Mouse (Mus musculus) ovary, postnatal 36 days (tissue): ENCODE results near the gene Dus2.
"Not testable (repeated sequence)": the region's sequence is repeated elsewhere in the genome, so short reads cannot be mapped to it uniquely, and the experiment has no call there.

ENCODE experiments used
- DNase-seq: peaks from one replicate; pipeline ENCODE4 v3.0.0; 2022; ENCODE audit warnings: low spot score, mixed read lengths

Gene Dus2

DNA sequence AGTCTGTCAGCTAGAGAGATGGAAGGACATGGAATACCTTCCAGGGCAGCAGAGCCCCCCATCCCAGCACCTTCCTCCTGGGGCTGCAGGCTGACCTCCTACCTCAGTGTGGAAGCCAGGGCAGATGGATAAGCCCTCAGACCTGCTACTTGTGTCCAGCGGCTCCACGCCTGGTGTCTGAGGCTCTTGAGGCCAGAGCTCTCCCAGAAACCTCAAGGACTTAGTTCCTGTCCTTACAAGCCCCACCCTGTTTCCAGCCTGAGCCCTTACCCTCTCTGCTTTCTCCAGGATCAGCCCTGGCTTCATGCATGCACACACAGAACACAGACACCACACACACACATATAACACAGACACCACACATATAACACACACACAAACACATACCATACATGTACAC lies 409 bp downstream of the Dus2 start:
- DNase-seq: no peak

DNA sequence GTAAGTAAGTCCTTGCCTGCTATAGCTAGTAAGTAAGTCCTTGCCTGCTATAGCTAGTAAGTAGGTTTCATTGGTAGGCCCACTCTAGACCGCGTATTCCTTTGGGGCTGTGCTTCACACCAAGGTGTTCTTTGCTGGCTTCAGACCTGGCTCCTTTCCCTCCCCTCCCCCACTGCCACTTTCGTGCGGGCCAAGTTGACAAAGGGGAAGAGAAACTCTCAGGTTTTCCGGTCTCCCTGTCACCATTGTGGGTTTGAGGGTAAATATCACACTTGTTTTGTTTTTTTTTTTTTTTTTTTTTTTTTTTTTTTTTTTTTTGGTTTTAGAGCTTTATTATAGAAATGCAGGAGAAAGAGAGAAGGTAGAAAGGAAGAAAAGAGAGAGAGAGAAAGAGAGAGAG lies 1.4 kb downstream of the Dus2 start:
- DNase-seq: no peak

DNA sequence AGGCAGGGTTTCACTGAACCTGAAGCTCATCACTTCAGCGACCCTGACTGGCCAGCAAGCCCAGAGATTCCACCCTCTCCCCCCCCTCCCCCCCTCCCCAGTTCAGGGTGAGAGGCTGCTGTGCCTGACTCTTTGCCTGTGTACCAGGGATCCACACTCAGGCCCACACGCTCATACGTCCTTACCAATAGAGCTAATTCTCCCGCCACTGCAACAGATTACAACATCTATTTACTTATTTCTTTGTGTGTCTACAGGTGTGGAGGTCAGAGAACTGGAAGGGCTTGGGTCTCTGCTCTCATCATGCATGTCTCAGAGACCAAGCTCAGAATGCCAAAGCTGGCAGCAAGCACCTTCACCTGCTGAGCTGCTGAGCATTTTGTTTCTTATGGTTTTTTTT lies 2.1 kb downstream of the Dus2 start:
- DNase-seq: no peak

GRCm38 (mm10) chr8:105996359-105996758 lies 5.2 kb downstream of the Dus2 start:
- no peak for DNase-seq

- no peak for DNase-seq
These were observed 7.8 kb downstream of the Dus2 start for GRCm38 (mm10) chr8:105998971-105999370.

DNA sequence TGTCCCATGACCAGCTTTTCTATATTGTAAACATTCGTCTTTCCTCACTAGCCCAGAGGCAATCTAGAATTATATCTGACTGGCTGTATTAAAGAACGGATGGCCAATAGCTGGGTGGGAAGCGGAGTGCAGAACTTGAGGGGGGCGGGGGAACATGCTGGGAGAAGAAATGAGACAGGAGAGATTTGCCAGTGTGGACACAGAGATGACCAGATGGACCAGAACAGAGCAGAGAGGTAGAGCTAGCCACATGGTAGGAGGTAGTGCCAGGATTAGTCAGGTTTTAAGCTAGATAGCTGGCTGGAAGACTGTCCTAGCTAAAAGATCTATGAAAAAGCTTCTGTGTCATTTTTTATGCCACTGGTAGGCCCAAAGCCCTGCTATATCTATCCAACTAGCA lies 10.8 kb downstream of the Dus2 start:
- no peak for DNase-seq

- DNase-seq: no peak
These were observed 13.5 kb downstream of the Dus2 start for GRCm38 (mm10) chr8:106004538-106005207.

DNA sequence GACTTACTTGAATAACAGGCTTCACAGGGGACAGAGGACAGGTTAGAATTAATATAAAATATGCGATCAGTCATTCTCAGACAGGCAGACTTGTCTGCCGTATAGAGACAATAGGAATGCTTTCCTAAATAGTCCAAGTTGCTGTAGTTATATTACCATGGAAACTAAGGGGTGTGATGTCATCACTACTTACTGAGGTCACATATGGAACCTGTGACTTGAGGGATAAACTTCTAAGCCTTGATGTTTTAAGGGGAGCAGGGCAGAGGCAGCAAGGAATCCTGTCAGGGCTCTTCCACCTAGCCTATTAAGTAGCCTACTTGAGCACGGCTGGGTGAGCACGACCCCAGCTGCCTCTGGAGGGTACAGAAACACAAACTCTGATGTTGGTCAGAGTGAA lies 14.7 kb downstream of the Dus2 start, which contains the start of gene Dpep2nb:
TSS of gene Dpep2nb (minus strand) at position 101 of the 400 bp plus-strand sequence.
- DNase-seq: no peak

- no peak for DNase-seq
These were observed 15.3 kb downstream of the Dus2 start for GRCm38 (mm10) chr8:106006413-106006812.

DNA sequence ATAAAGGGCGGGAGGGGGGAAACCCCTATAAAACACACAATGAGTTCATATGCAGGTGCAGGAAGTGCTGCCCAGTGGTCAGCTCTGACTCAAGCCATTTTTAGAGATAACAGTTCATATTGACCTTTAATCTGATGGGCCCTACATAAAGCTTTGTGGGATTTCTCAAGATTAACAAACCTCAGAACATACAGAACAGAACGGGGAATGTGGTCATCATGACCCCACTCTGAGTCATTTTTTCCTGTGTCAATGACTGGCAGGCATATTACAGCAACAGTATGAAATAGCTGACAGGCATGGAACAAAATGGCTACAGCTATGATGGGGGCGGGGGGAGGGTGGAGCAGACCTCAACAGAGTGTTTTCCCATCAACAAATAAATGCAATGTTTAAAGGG lies 16.0 kb downstream of the Dus2 start:
- no peak for DNase-seq

- not testable (repeated sequence) for DNase-seq
These were observed 16.8 kb downstream of the Dus2 start for GRCm38 (mm10) chr8:106007891-106008290.

DNA sequence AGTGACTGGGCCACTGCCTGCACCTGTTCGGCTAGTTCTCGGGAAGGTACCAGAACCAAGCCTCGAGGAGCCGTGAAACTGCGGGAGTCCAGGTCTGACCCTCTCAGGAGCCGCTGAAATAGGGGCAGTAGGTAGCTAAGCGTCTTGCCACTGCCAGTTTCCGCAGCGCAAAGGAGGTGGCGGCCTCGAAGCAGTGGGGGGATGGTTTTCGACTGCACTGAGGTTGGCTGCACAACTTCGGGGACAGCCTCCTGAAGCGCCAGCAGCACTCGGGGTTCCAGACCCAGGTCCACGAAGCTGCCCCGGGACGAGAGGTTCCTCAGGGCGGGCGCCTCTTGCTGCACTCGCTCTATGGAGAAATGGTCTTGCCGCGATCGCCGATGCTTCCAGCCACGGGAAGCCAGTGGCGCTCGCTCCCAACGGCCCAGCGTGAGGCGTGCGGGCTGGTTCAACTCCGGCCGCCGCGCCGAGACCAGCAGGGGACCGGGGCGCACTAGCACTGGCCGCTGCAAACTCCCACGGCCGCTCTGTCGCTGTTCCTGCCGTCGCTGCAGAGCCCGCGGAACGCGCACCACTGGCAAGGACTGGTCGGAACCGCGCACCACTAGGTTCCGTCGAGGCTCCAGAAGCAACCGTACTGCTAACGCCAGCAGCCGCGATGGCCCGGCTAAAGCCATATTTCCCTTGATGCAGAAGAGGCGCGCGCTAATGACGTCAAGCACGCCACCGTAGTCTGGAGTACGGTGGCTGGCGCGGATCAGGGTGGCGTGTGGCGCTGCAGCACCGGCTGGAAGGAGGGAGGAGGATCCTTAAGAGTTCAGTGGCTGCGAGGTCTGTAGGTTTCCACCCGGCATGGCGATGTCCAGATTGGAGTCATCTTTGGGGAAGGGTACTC lies 19.9 kb downstream of the Dus2 start:
- peak; percentile 90 for DNase-seq

GRCm38 (mm10) chr8:106011643-106011986 lies 20.5 kb downstream of the Dus2 start, which contains the start of gene Ddx28:
TSS of gene Ddx28 (minus strand) at chr8:106011882.
- no peak for DNase-seq

DNA sequence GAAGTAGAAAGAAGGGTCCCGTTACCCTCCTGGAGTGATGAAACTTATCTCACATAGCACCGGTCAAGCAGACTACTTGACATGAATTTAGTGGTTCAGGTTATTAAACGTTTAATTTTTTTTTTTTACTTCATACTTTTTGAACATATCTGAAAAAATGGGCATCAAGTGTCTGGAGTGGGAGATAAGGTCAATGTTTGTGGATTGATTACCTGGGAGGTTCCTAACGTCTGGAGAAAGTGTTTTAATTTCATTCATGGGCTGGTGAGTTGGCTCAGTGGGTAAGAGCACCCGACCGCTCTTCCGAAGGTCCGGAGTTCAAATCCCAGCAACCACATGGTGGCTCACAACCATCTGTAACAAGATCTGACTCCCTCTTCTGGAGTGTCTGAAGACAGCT lies 21.1 kb downstream of the Dus2 start:
- DNase-seq: not testable (repeated sequence)

- no peak for DNase-seq
These were observed 25.1 kb downstream of the Dus2 start for GRCm38 (mm10) chr8:106016284-106016683.

- DNase-seq: no peak
These were observed 26.0 kb downstream of the Dus2 start for GRCm38 (mm10) chr8:106017130-106017529.

GRCm38 (mm10) chr8:106018039-106018438 lies 26.9 kb downstream of the Dus2 start:
- DNase-seq: no peak

- peak; percentile 50 for DNase-seq
These were observed 31.3 kb downstream of the Dus2 start for GRCm38 (mm10) chr8:106022483-106022882.

GRCm38 (mm10) chr8:106038721-106039120 lies 47.6 kb downstream of the Dus2 start:
- no peak for DNase-seq

DNA sequence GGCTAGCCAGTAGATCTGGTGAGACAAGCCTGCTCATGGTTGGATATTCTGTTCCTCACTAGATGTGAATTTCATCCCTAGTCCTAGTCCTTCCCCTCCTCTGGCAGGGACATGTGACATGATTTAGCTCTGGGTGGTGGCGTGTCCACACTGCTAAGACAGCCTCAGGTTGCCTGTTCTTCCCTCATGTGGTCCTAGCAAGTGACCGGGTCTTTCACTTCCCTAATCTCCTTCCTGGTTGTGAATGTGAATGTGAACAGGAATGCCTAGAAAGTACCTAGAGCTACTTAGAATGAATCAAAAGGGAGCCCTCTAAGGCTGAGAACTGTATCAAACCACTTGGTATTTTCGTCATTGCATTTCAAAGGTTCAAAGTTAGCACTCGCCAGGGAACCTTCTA lies 48.5 kb downstream of the Dus2 start:
- DNase-seq: no peak

- DNase-seq: no peak
These were observed 49.1 kb downstream of the Dus2 start for GRCm38 (mm10) chr8:106040218-106040617.

DNA sequence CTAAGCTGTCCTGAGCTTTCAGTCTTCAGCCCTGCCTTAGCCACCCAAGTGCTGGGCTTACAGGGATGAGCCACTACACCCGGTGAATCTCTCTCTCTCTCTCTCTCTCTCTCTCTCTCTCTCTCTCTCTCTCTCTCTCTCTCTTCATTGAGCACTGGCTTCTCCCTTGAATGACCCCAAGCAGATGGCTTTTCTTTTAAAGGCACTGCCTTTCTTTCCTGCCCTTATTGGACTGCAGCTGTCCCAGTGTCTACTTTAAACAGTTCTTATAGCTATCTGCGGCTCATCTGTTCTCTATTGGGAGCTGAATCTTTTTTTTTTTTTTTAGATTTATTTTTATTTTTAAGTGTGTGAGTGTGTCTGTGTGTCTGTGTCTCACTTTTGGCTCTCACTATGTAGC lies 51.9 kb downstream of the Dus2 start:
- no peak for DNase-seq

DNA sequence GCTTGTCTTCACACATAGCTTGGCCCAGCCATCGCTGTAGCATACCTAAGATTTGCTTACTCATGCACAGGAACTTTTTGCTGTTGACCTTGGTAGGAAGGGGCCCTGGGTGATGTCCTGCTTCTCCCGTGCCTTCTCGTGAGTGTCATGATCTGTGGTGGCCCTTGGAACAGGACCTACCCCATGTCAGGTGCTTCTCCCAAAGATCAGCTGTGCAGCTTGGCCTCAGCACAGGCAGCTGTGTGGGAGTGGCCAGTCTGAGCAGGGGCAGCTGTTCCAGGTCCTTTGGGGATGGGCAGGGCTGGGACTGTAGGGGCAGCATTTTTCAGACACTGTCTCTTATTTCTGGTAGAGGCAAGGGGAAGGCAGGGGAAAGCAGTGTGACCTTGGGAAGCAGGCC lies 53.0 kb downstream of the Dus2 start:
- no peak for DNase-seq
